Mouse (Mus musculus): ENCODE measurements around the gene Tlr4. TPM values are rescaled to one million over a fixed set of nuclear protein-coding genes. Genes with fewer than 3 reads are reported as not detected.

Gene Tlr4
- polyA plus RNA-seq (2016; fragmentation: Nextera tagmentation; extraction: Ambion mirVana): 0.79 and 0.93 TPM in 2 replicates

DNA sequence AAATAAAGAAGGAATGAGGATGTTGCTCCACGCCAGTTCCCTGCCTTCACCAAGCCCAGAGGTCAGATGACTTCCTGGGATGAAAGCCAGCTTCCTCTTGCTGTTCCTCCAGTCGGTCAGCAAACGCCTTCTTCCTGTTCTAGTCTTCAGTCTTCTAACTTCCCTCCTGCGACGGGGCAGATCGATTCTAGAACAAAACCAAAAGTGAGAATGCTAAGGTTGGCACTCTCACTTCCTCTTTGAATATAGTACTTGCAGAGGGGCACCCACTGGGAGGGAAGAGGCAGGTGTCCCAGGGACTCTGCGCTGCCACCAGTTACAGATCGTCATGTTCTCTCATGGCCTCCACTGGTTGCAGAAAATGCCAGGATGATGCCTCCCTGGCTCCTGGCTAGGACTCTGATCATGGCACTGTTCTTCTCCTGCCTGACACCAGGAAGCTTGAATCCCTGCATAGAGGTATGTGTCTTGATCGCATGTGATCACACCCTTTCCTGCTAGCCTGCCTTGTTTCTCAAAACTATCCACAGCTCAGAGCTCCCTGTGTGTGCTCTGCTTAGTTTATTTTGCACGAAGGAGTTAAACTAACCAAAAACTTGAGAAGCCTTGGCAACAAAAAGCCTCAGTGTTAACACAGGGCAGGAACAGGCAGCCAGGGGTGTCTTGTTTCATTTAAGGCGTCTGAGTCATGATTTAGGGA is at the start of gene Tlr4:
Gene Tlr4 (plus strand): TSS at position 122 of the 700 bp plus-strand sequence.
- 76% methylated on average over 11 of the region's 11 CpGs for WGBS

DNA sequence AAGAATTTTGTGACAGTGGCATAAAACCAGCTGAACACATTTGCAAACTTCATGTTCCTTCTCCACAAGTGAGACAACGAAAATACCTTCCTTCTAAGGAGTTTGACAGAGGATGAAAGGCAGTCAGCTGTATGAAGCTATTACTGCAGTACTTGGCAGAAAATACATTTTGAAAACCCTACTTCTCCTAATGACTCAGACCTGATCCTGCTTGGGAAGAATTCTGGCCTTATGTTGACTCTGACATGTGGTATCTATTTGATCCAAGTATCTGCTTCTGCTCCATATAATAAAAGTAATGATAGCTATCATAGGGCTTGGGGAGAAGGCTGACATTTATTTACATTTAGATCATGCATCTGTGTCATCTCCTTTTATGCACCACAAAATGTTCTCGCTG is 33.1 kb upstream of the Tlr4 start:
- WGBS: 88% methylated on average over 2 of the region's 2 CpGs
- Histone ChIP-seq H3K27ac (replicated peaks) (no peak overlapping the region), H3K9me3 (replicated peaks) (no peaks in the 10 kb centered on the region), H3K27me3 (ENCODE audit: low read depth, poor library complexity, severe bottlenecking) (no peaks in the 10 kb centered on the region), H3K36me3 (no peaks in the 10 kb centered on the region), H3K4me1 (no peaks in the 10 kb centered on the region), H3K4me3 (no peak overlapping the region)
- DNase-seq (ENCODE audit: low spot score): no peak

More for the DNA sequence above, at the start of gene Tlr4:
- no peak for DNase-seq (ENCODE audit: low spot score)
- Histone ChIP-seq H3K27me3 (ENCODE audit: low read depth, poor library complexity, severe bottlenecking) (no peaks in the 10 kb centered on the region), H3K27ac (replicated peaks) (no peak within 1 kb of the TSS; the same call in 1 of the 2 replicates), H3K9me3 (replicated peaks) (no peaks in the 10 kb centered on the region), H3K4me1 (no peaks in the 10 kb centered on the region), H3K36me3 (no peaks in the 10 kb centered on the region), H3K4me3 (no peak within 1 kb of the TSS)

DNA sequence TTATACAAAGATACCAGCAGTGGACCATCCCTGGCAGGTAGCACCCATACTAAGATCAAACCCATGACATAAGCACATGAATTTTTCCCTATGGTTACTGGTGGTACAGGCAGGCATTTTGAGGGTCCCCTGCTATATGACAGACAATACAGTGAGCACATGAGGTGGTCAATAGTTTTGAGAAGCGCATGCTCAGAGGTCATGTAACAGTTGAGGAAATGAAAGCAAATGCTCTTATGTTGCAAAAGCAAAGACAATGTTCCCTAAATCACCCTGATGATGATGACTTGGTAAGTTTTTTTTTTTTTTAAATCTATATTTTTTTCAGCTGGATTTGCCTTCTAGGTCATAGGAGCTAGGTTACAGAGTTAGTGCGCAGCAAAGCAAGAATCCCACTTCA is 30.7 kb upstream of the Tlr4 start:
- Histone ChIP-seq H3K4me1 (no peaks in the 10 kb centered on the region), H3K9me3 (replicated peaks) (no peaks in the 10 kb centered on the region), H3K36me3 (no peaks in the 10 kb centered on the region), H3K27ac (replicated peaks) (no peak overlapping the region), H3K27me3 (ENCODE audit: low read depth, poor library complexity, severe bottlenecking) (no peaks in the 10 kb centered on the region), H3K4me3 (no peak overlapping the region)
- DNase-seq (ENCODE audit: low spot score): no peak
- WGBS: 93% methylated on average over 2 of the region's 2 CpGs

DNA sequence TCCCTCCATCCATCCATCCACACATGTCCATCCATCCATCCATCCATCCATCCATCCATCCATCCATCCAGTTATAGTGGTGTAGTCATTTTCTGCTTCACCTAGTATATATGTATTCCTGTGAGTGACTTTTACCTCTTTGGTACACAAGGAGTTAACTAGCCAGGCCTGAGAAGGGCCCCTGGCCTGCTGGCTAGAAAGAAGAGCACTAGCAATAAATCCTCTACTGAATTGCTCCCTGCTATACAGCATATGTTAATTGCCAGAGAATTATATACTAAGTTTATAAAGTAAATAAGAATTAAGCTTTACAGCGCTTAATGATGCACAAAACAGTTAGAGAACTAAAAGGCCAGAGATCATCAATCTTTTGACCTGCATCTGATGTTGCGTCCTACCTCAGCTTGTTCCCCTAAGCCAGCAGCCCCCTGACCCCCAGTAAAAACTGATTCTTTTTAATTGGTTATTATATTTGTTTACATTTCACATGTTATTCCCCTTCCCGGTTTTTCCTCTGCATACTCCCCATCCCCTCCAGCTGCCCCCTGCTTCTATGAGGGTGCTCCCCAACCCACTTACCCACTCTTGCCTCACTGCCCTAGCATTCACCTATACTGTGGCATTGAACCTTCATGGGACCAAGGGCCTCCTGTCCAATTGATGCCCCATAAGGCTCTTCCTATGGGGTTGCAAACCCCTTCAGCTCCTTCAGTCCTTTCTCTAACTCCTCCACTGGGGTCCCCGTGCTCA is 22.7 kb upstream of the Tlr4 start:
- no peaks in the 10 kb centered on the region for H3K36me3 ChIP-seq
- DNase-seq (ENCODE audit: low spot score): no peak
- 81% methylated on average over 4 of the region's 4 CpGs for WGBS
- H3K4me1 ChIP-seq: no peaks in the 10 kb centered on the region
- H3K27ac ChIP-seq (replicated peaks): no peak overlapping the region
- no peaks in the 10 kb centered on the region for H3K27me3 ChIP-seq (ENCODE audit: low read depth, poor library complexity, severe bottlenecking)
- no peaks in the 10 kb centered on the region for H3K9me3 ChIP-seq (replicated peaks)
- no peak overlapping the region for H3K4me3 ChIP-seq

DNA sequence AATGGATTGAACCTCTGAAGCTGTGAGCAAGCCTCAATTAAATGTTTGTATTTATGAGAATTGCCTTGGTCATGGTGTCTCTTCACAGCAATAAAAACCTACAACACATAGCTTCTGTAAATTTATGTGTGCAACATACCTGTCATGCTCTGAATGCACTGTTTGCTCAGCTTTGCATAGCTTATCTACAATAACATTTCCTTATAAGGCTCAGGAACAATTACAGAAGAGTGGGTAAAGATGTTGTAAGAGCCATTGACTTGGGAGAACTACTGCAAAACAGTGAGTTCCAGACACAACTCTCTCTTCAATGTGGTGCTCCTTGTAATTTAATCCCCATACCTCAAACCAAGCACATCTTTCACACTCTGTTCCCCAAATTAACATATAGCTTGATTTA is 21.6 kb upstream of the Tlr4 start:
- H3K27ac ChIP-seq (replicated peaks): no peak overlapping the region

DNA sequence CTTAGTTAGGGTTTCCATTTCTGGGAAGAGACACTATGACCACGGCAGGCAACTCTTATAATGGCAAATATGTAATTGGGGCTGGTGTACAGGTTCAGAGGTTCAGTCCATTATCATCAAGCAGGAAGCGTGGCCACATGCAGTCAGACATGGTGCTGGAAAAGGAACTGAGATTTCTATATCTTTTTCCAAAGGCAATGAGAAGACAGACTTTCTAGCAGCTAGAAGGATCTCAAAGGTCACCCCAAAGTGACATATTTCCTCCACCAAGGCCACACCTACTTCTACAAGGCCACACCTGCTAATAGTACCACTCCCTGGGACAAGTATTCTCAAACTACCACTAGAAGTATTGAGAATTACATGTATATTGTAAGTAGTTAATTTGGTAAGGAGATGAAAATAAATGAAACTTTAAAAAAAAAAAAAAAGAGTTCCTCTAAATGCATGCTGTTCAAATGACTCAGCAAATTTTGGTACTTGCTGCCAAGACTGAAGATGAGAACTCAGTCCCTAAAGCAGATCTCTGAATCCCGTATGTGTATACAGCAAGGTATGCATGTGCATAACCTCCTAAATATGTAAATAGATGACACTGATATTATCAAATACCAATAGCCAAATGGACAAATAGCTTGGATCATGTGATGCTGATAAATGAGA is 10.9 kb upstream of the Tlr4 start:
- Histone ChIP-seq H3K36me3 (no peaks in the 10 kb centered on the region), H3K27ac (replicated peaks) (no peak overlapping the region), H3K4me1 (no peaks in the 10 kb centered on the region), H3K9me3 (replicated peaks) (no peaks in the 10 kb centered on the region), H3K4me3 (no peak overlapping the region), H3K27me3 (ENCODE audit: low read depth, poor library complexity, severe bottlenecking) (no peaks in the 10 kb centered on the region)
- 86% methylated on average over 3 of the region's 3 CpGs for WGBS
- no peak for DNase-seq (ENCODE audit: low spot score)

More for the DNA sequence above, 21.6 kb upstream of the Tlr4 start:
- Histone ChIP-seq H3K4me3 (no peak overlapping the region), H3K27me3 (ENCODE audit: low read depth, poor library complexity, severe bottlenecking) (no peaks in the 10 kb centered on the region), H3K9me3 (replicated peaks) (no peaks in the 10 kb centered on the region), H3K36me3 (no peaks in the 10 kb centered on the region), H3K4me1 (no peaks in the 10 kb centered on the region)
- no peak for DNase-seq (ENCODE audit: low spot score)

DNA sequence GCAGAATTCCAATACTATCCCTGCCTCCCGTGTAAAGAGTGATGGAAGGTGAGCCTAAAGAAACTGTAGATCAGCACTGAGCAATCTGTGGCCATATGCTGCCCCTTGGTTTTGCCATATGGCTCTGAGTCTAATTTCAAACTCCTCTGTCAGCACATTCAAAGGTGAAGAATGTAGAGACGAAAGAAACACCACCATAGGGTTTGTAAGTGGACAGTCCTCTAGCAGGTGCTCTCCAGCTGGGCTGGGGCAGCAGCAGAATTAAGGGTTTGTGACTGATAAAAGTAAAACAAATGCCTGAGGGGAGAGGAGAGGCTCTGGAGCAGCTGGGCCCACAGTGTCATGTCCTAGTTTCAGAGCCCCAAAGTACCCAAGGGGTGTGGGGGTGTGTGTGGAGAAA is 6.2 kb upstream of the Tlr4 start:
- Histone ChIP-seq H3K4me3 (no peak overlapping the region), H3K27ac (replicated peaks) (no peak overlapping the region), H3K9me3 (replicated peaks) (no peaks in the 10 kb centered on the region), H3K4me1 (no peaks in the 10 kb centered on the region), H3K27me3 (ENCODE audit: low read depth, poor library complexity, severe bottlenecking) (no peaks in the 10 kb centered on the region), H3K36me3 (no peaks in the 10 kb centered on the region)
- DNase-seq (ENCODE audit: low spot score): no peak
- 81% methylated on average over 2 of the region's 2 CpGs for WGBS

DNA sequence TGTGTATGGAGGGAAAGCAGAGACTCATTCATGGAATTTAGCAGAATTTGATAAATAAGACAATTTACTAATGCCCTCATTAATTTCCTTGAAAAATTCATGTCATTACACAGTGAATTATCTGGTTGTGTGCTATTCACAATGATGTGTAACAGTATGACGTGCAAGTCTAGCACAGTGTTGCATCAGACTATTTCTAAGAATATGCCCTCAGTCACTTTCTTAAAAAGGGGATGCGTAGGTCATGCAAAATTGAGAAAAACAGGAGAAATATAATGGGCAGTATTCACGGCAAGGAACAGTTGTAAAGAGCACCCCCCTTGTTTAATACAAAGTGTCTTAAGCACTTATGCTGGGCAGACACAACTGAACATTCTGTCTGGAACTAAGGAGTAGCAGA is 5.6 kb upstream of the Tlr4 start:
- Histone ChIP-seq H3K4me3 (no peak overlapping the region), H3K4me1 (no peaks in the 10 kb centered on the region), H3K27ac (replicated peaks) (no peak overlapping the region), H3K9me3 (replicated peaks) (no peaks in the 10 kb centered on the region), H3K27me3 (ENCODE audit: low read depth, poor library complexity, severe bottlenecking) (no peaks in the 10 kb centered on the region), H3K36me3 (no peaks in the 10 kb centered on the region)
- WGBS: 91% methylated on average over 3 of the region's 3 CpGs
- no peak for DNase-seq (ENCODE audit: low spot score)

DNA sequence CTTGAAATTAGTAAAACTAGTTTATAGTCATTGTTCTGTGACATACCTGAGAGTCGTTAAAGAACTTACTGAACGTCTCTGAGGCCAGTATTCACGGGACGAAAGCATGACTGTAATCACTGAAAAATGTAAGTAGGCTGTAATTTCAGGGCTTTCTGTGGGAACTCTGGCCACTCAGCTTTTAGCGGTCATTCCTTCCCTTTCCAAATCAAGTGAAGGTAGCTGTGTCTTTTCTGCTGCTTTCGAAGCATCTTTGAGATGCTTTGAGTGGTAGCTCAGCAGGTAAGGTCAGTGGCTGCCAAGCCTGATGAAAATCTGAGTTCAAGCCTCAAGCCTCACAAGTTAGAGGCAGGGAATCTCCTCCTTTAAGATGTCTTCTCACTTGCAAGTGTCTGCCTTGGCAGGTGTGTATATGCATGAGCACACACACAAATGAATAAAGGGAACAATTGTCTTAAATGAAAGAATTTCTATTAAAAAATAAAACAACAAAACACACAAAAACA is 832 bp downstream of the Tlr4 start:
- WGBS: 85% methylated on average over 6 of the region's 6 CpGs
- Histone ChIP-seq H3K27ac (replicated peaks) (no peak overlapping the region), H3K27me3 (ENCODE audit: low read depth, poor library complexity, severe bottlenecking) (no peaks in the 10 kb centered on the region), H3K4me3 (no peak overlapping the region), H3K4me1 (no peaks in the 10 kb centered on the region), H3K9me3 (replicated peaks) (no peaks in the 10 kb centered on the region), H3K36me3 (no peaks in the 10 kb centered on the region)
- DNase-seq (ENCODE audit: low spot score): no peak

DNA sequence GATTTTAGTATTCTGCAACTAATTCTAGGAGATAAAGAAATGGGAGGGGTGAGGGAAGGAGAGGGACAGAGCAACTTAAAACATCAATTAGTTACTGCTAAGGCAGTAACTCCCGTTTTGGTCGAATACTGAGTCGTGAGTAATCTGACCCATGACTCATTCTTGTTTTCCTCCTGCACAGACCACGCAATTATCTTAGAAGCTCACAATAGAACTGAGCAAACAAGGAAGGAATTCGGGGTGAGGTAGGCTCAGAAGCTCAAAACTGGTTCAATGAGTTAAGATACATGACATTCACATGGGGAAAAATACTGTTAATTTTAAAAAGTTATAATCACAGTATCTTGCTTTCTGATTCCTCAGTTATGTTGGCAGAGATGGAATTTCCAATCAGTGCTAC is 1.3 kb downstream of the Tlr4 start:
- 48% methylated on average over 5 of the region's 5 CpGs for WGBS
- no peaks in the 10 kb centered on the region for H3K36me3 ChIP-seq
- no peak for DNase-seq (ENCODE audit: low spot score)
- no peaks in the 10 kb centered on the region for H3K27me3 ChIP-seq (ENCODE audit: low read depth, poor library complexity, severe bottlenecking)
- no peak overlapping the region for H3K27ac ChIP-seq (replicated peaks)
- H3K4me1 ChIP-seq: no peaks in the 10 kb centered on the region
- H3K4me3 ChIP-seq: no peak overlapping the region
- H3K9me3 ChIP-seq (replicated peaks): no peaks in the 10 kb centered on the region

DNA sequence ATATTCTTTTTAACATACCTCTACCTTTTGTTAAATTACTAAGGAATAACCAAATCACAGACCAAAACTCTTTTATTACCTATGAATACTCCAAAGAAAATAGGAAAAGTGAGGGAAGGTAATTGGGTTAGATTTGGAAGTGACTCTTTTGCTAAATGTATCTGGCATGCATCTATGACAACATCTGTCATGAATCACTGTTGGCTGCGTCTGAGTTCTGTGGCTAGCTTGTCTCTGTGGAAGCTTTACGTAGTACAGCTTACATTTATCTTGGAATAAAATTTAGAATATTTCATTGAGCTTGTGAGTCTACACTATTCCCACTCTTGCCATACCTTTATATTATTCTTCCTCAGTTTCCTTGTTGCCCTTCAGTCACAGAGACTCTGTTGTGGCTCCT is 10.7 kb downstream of the Tlr4 start:
- DNase-seq (ENCODE audit: low spot score): no peak
- Histone ChIP-seq H3K27me3 (ENCODE audit: low read depth, poor library complexity, severe bottlenecking) (no peaks in the 10 kb centered on the region), H3K4me3 (no peak overlapping the region), H3K9me3 (replicated peaks) (no peaks in the 10 kb centered on the region), H3K27ac (replicated peaks) (no peak overlapping the region), H3K4me1 (no peaks in the 10 kb centered on the region), H3K36me3 (no peaks in the 10 kb centered on the region)
- 96% methylated on average over 2 of the region's 2 CpGs for WGBS

DNA sequence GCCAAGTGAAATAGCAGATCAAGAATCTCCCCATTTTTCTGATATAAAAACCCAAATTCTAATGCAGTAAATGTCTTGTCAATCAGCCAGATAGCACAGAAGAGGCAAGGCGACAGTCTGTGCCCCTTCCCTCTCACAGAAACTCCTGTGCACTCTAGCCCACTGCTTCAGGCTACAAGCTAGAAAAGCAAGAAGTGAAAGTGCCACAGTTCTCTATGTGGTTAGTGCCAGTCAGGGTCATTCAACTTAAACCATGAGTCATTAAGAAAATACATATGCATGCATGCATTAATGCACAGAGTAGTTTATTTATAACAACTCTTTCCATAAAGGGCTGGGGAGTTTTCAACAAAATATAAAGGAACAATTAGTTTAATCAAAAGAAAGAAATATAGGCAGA is 15.9 kb downstream of the Tlr4 start:
- H3K9me3 ChIP-seq (replicated peaks): no peaks in the 10 kb centered on the region
- no peak for DNase-seq (ENCODE audit: low spot score)
- no peaks in the 10 kb centered on the region for H3K27me3 ChIP-seq (ENCODE audit: low read depth, poor library complexity, severe bottlenecking)
- H3K4me1 ChIP-seq: no peaks in the 10 kb centered on the region
- no peak overlapping the region for H3K27ac ChIP-seq (replicated peaks)
- H3K36me3 ChIP-seq: no peaks in the 10 kb centered on the region
- no peak overlapping the region for H3K4me3 ChIP-seq
- 82% methylated on average over 1 of the region's 1 CpGs for WGBS

DNA sequence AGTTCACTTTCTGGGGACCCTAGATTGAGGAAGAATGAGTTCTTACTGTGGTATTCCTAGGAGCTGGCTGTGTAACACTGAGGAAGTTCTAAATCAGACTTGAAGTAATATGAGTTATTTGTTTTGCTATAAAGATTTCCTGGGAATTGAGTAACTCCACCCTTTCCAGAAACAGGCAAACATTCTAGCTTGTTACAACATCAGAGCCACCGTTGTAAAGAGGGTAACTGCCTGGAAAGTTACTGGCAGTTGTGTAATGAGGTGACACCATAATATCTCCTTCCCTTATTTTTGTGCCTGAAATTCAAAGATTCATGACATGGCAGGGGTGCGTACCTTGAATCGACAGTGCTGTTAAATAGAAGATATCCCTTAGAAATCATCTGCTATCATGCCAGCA is 24.6 kb downstream of the Tlr4 start:
- DNase-seq (ENCODE audit: low spot score): no peak
- WGBS: 85% methylated on average over 3 of the region's 3 CpGs
- no peak overlapping the region for H3K27ac ChIP-seq (replicated peaks)
- no peaks in the 10 kb centered on the region for H3K9me3 ChIP-seq (replicated peaks)
- H3K4me3 ChIP-seq: no peak overlapping the region
- no peaks in the 10 kb centered on the region for H3K27me3 ChIP-seq (ENCODE audit: low read depth, poor library complexity, severe bottlenecking)
- H3K4me1 ChIP-seq: no peaks in the 10 kb centered on the region
- H3K36me3 ChIP-seq: no peaks in the 10 kb centered on the region
